Mouse (Mus musculus) midbrain, embryonic 16.5 days (tissue): ENCODE results near the gene Rgl3. TPM values are rescaled to one million over a fixed set of nuclear protein-coding genes. Genes with fewer than 3 reads are reported as not detected.

Experiments
- ATAC-seq: fragments of 200-750 bp; cut with Nextera tagmentation; 2 replicates; pipeline ENCODE4 v1.8.0; 2017; ENCODE audit warnings: moderate TSS enrichment
- H3K27ac ChIP-seq: fragments of 300-500 bp; sonication (generic); 2 replicates; pipeline ENCODE4 v1.5.1; 2014; ENCODE audit warnings: mild to moderate bottlenecking, low read length, mixed read lengths
- H3K27me3 ChIP-seq: fragments of 300-500 bp; sonication (generic); 2 replicates; pipeline ENCODE4 v1.6.1; 2014; ENCODE audit warnings: low read depth, low read length, mixed read lengths; ENCODE audit not compliant: control insufficient read depth, insufficient read depth
- H3K36me3 ChIP-seq: fragments of 300-500 bp; sonication (generic); 2 replicates; pipeline ENCODE4 v1.6.1; 2014; ENCODE audit warnings: mild to moderate bottlenecking, low read length, moderate library complexity, mixed read lengths; ENCODE audit not compliant: control insufficient read depth, insufficient read depth
- H3K4me1 ChIP-seq: fragments of 300-500 bp; sonication (generic); 2 replicates; pipeline ENCODE4 v1.6.1; 2014; ENCODE audit warnings: mild to moderate bottlenecking, low read length, mixed read lengths; ENCODE audit not compliant: control insufficient read depth, insufficient read depth
- H3K4me2 ChIP-seq: fragments of 300-500 bp; sonication (generic); 2 replicates; pipeline ENCODE4 v1.6.1; 2014; ENCODE audit warnings: mild to moderate bottlenecking, low read length, mixed read lengths
- H3K4me3 ChIP-seq: fragments of 300-500 bp; sonication (generic); 2 replicates; pipeline ENCODE4 v1.5.1; 2014; ENCODE audit warnings: low read depth, mild to moderate bottlenecking, low read length, moderate library complexity, mixed read lengths
- H3K9ac ChIP-seq: fragments of 300-500 bp; sonication (generic); 2 replicates; pipeline ENCODE4 v1.6.1; 2014; ENCODE audit warnings: low read depth, low read length, mixed read lengths
- H3K9me3 ChIP-seq: fragments of 300-500 bp; sonication (generic); replicated peaks from 2 replicates; pipeline ENCODE4 v1.6.1; 2014; ENCODE audit warnings: mild to moderate bottlenecking, low read length, mixed read lengths; ENCODE audit not compliant: control insufficient read depth, poor library complexity, severe bottlenecking
- WGBS: fragments of 180-500 bp; shearing (Covaris S2); extraction: QIAGEN DNeasy Blood & Tissue Kit; methylation state at CpG from one replicate; pipeline ENCODE4 v1.1.7; 2014; 5-methylcytosine and 5-hydroxymethylcytosine counted together
- polyA plus RNA-seq: library from polyadenylated mRNA; unstranded; fragments of >200 nt; fragmentation: Nextera tagmentation; extraction: Ambion mirVana; gene quantifications from 2 replicates; pipeline ENCODE4 v1.2.1, GENCODE M21; 2015

The Rgl3 gene
- polyA plus RNA-seq, 1 experiment from 2014 or later: 0.88 TPM

DNA sequence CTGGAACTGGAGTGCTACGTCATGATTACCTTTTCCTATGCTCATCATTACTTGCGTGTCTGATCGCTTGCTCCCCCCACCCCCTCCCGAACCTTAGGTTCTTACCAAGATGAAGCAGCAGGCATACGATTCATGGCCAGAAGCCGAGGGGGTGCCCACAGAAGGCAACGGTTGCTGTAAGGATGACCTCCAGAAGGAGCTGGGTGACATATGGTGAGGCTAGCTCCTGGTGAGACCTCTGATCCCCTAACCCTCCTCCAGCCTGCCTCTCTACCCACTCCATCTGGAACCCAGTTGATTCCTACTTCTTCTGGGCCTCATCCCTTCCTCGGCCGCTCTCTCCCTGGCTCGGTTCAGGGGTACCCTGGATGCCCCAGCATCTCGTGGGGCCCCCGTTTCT, 55.2 kb downstream of the Rgl3 start:
- H3K4me2 ChIP-seq: no peak overlapping the region
- no peaks in the 10 kb centered on the region for H3K27me3 ChIP-seq
- no peak overlapping the region for H3K27ac ChIP-seq
- H3K36me3 ChIP-seq: no peaks in the 10 kb centered on the region
- no peaks in the 10 kb centered on the region for H3K9me3 ChIP-seq
- H3K9ac ChIP-seq: no peak overlapping the region
- ATAC-seq: no peak
- H3K4me1 ChIP-seq: peaks cover 19% of the 10 kb centered on the region
- H3K4me3 ChIP-seq: no peak overlapping the region
- WGBS: 92% methylated on average over 12 of the region's 12 CpGs

- H3K4me1 ChIP-seq: peaks cover 10% of the 10 kb centered on the region; the same call in 1 of the 2 replicates
- H3K27ac ChIP-seq: no peak overlapping the region
- no peak overlapping the region for H3K4me3 ChIP-seq
- ATAC-seq: no peak
- H3K4me2 ChIP-seq: no peak overlapping the region
- no peaks in the 10 kb centered on the region for H3K27me3 ChIP-seq
- H3K36me3 ChIP-seq: no peaks in the 10 kb centered on the region
- H3K9me3 ChIP-seq: no peaks in the 10 kb centered on the region
- H3K9ac ChIP-seq: no peak overlapping the region
- 67% methylated on average over 12 of the region's 12 CpGs for WGBS
Observed at GRCm38 (mm10) chr9:21932445-21933137, 56.7 kb downstream of the Rgl3 start.

DNA sequence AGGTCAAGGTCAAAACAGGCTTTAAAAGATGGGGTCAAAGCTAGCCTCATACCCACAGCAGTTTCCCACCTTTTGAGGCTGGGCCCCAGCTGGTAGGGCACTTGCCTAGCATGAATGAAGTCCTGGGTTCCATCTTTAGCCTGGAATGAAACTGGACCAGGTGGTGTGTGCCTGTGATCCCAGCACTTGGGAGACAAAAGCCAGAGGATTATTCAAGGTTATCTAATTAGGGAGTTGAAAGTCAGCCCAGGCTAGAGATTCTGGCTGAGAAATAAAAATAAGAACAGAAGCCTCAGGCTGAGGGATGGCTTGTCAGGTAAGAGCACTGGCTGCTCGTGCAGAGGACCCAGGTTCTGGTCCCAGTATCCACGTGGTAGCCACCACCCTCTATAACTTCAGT, 57.2 kb downstream of the Rgl3 start:
- WGBS: 56% methylated on average over 2 of the region's 2 CpGs
- H3K9ac ChIP-seq: no peak overlapping the region
- no peaks in the 10 kb centered on the region for H3K9me3 ChIP-seq
- peaks cover 10% of the 10 kb centered on the region; the same call in 1 of the 2 replicates for H3K4me1 ChIP-seq
- H3K36me3 ChIP-seq: no peaks in the 10 kb centered on the region
- no peak overlapping the region for H3K27ac ChIP-seq
- H3K4me2 ChIP-seq: no peak overlapping the region
- no peak for ATAC-seq
- H3K4me3 ChIP-seq: no peak overlapping the region
- no peaks in the 10 kb centered on the region for H3K27me3 ChIP-seq

DNA sequence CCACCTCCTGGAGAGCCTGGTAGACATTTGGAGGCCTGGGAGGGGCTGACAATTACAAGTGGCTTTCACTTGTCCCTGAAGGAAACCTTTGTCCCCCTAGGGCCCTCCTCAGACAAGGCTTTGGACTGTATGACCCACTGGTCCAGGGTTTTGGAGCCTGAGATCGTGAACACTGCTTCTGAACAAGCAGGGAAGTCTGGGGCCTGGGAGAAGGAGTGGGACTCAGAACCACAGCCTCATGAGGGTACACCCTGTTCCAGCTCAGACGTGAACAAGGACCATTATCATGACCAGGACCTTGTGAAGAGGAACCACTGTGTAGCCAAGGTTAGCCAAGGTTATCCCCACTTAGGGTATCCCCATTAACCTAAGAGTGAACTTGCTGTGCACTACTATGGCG, 60.0 kb downstream of the Rgl3 start:
- no peak for ATAC-seq
- Histone ChIP-seq H3K4me3 (no peak overlapping the region), H3K27ac (no peak overlapping the region), H3K36me3 (no peaks in the 10 kb centered on the region), H3K4me1 (peaks cover 11% of the 10 kb centered on the region), H3K9me3 (no peaks in the 10 kb centered on the region), H3K27me3 (no peaks in the 10 kb centered on the region), H3K4me2 (no peak overlapping the region), H3K9ac (no peak overlapping the region)
- 81% methylated on average over 3 of the region's 3 CpGs for WGBS

GRCm38 (mm10) chr9:21927208-21927753, 62.0 kb downstream of the Rgl3 start, which contains the start of the genes Ccdc159 and Tmem205:
Gene Ccdc159 (plus strand): TSS chr9:21927471.
Gene Tmem205 (minus strand): TSS chr9:21927556.
- Histone ChIP-seq H3K4me2 (peak within 1 kb of the TSS; percentile 67), H3K27ac (peak within 1 kb of the TSS; percentile 77), H3K36me3 (no peaks in the 10 kb centered on the region), H3K4me1 (peaks cover 11% of the 10 kb centered on the region), H3K9me3 (no peaks in the 10 kb centered on the region), H3K4me3 (peak within 1 kb of the TSS; percentile 51), H3K27me3 (no peaks in the 10 kb centered on the region), H3K9ac (peak within 1 kb of the TSS; percentile 69)
- under 1% methylated on average over 28 of the region's 28 CpGs for WGBS
- peak; percentile 96 for ATAC-seq

GRCm38 (mm10) chr9:21926784-21927183, 62.5 kb downstream of the Rgl3 start:
- Histone ChIP-seq H3K27ac (peak overlapping the region; percentile 77), H3K36me3 (no peaks in the 10 kb centered on the region), H3K4me3 (peak overlapping the region; percentile 51), H3K9me3 (no peaks in the 10 kb centered on the region), H3K4me2 (peak overlapping the region; percentile 67), H3K27me3 (no peaks in the 10 kb centered on the region), H3K9ac (peak overlapping the region; percentile 69), H3K4me1 (peaks cover 11% of the 10 kb centered on the region)
- WGBS: 3% methylated on average over 6 of the region's 6 CpGs
- 0 out of 2 replicates have a peak, but pooled peaks have one; percentile 0 for ATAC-seq

- H3K9me3 ChIP-seq: no peaks in the 10 kb centered on the region
- H3K36me3 ChIP-seq: no peaks in the 10 kb centered on the region
- peak overlapping the region; percentile 69 for H3K9ac ChIP-seq
- peak overlapping the region; percentile 51 for H3K4me3 ChIP-seq
- H3K4me1 ChIP-seq: peaks cover 11% of the 10 kb centered on the region
- WGBS: 81% methylated on average over 6 of the region's 6 CpGs
- peak overlapping the region; percentile 77; the same call in 1 of the 2 replicates for H3K27ac ChIP-seq
- no peak for ATAC-seq
- peak overlapping the region; percentile 67 for H3K4me2 ChIP-seq
- no peaks in the 10 kb centered on the region for H3K27me3 ChIP-seq
Observed at GRCm38 (mm10) chr9:21926155-21926554, 63.1 kb downstream of the Rgl3 start.

- no peak for ATAC-seq
- H3K27ac ChIP-seq: no peak overlapping the region
- H3K9ac ChIP-seq: no peak overlapping the region
- 97% methylated on average over 1 of the region's 1 CpGs for WGBS
- no peaks in the 10 kb centered on the region for H3K36me3 ChIP-seq
- peaks cover 11% of the 10 kb centered on the region for H3K4me1 ChIP-seq
- no peak overlapping the region for H3K4me3 ChIP-seq
- H3K27me3 ChIP-seq: no peaks in the 10 kb centered on the region
- H3K4me2 ChIP-seq: no peak overlapping the region
- H3K9me3 ChIP-seq: no peaks in the 10 kb centered on the region
Observed at GRCm38 (mm10) chr9:21925506-21925905, 63.7 kb downstream of the Rgl3 start.

GRCm38 (mm10) chr9:21925034-21925433, 64.2 kb downstream of the Rgl3 start:
- H3K36me3 ChIP-seq: no peaks in the 10 kb centered on the region
- H3K4me1 ChIP-seq: peaks cover 11% of the 10 kb centered on the region
- no peak overlapping the region for H3K4me2 ChIP-seq
- ATAC-seq: no peak
- H3K27ac ChIP-seq: no peak overlapping the region
- no peak overlapping the region for H3K4me3 ChIP-seq
- 87% methylated on average over 3 of the region's 3 CpGs for WGBS
- no peaks in the 10 kb centered on the region for H3K9me3 ChIP-seq
- H3K27me3 ChIP-seq: no peaks in the 10 kb centered on the region
- no peak overlapping the region for H3K9ac ChIP-seq
